ENCODE assay signal across 9 mouse cellular contexts in the genomic region with DNA sequence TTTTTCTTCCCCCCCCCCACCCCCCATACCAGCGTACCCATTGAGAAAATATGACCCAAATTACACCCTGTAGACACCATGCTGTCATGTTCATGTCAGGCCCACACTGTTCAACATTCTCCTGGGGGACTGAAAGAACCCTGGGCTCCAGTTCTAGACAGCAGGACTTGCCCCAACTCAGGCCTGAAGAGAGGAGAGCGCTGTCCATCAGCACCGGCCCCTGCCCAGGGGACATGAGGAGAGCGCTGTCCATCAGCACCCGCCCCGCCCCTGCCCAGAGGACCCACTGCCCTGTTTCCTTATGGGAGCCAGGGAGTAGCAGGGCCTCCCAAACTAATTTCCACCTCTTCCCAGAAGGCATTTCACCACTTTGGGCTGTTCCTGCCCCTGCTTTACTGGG.
DNase-seq lines count a peak whose midpoint lies in the region; ATAC-seq and TF ChIP-seq lines count a peak whose summit lies in the region.
"Had no signal": no experiment of that assay in that cellular context is flagged by ENCODE, and none has a peak within 500 bp of the region (broad histone marks: within the 10 kb centered on the region; RNA-seq: fewer than 3 reads in every experiment).

No protein-coding gene starts in this region.

- peak; percentile 30 for DNase-seq in gastrocnemius, postnatal 10 days
- no peak for DNase-seq in gastrocnemius, adult 18-20 months (ENCODE audit: low spot score)
- DNase-seq in lung, postnatal 0 days (ENCODE audit: low spot score) = peak; percentile 24
- DNase-seq in lung, postnatal 25 days (ENCODE audit: low spot score) = no peak
- peak; percentile 25 to 65 for DNase-seq in heart, postnatal 14 days
- DNase-seq in retina, postnatal 1 day = peak; percentile 65
- DNase-seq in cerebellum, adult 8-10 months = no peak
- DNase-seq in layer of hippocampus, adult 11-12 months (ENCODE audit: low spot score) = no peak
- DNase-seq: layer of hippocampus, adult 9-11 months had no signal

- ATAC-seq in lung, postnatal 0 days = no peak

- H3K4me3 ChIP-seq in lung, postnatal 0 days (ENCODE audit: low read depth, low read length) = no peak overlapping the region

- no peak overlapping the region for H3K27ac ChIP-seq in lung, postnatal 0 days (ENCODE audit: low read length)

- intact Hi-C loops in heart, postnatal 14 days (cut with DNase I) = no loop called here

- no peak for TF ChIP-seq CTCF in lung, postnatal 0 days (IDR thresholded peaks at IDR 0.05)

- no peak overlapping the region for H3K9ac ChIP-seq in lung, postnatal 0 days (replicated peaks; ENCODE audit: low read depth)

- WGBS in lung, postnatal 0 days = 7% methylated on average over 6 of the region's 6 CpGs

- no peak overlapping the region for H3K4me2 ChIP-seq in lung, postnatal 0 days (replicated peaks; ENCODE audit: low read depth, low read length)

- no peaks in the 10 kb centered on the region for H3K4me1 ChIP-seq in lung, postnatal 0 days (ENCODE audit: insufficient read depth, low read depth, low read length)

- no peaks in the 10 kb centered on the region for H3K36me3 ChIP-seq in lung, postnatal 0 days (ENCODE audit: insufficient read depth, low read length)

- H3K9me3 ChIP-seq in lung, postnatal 0 days (ENCODE audit: low read length) = no peaks in the 10 kb centered on the region

- no peak for TF ChIP-seq EP300 in lung, postnatal 0 days (IDR thresholded peaks at IDR 0.05)

- H3K27me3 ChIP-seq in lung, postnatal 0 days (replicated peaks; ENCODE audit: insufficient read depth, low read length) = no peaks in the 10 kb centered on the region

Comparison
In these comparisons a context has a peak if more than half of its experiments do, and no peak if none do; other contexts are left out.
1. DNase-seq: peak in gastrocnemius, postnatal 10 days (single experiment), lung, postnatal 0 days (single experiment), heart, postnatal 14 days (2 of 2) and retina, postnatal 1 day (single experiment); none in gastrocnemius, adult 18-20 months (single experiment), lung, postnatal 25 days (single experiment), cerebellum, adult 8-10 months (single experiment) and layer of hippocampus, adult 11-12 months (single experiment).